Comparison of ENCODE assay signal across 1 mouse cellular context in the genomic region with DNA sequence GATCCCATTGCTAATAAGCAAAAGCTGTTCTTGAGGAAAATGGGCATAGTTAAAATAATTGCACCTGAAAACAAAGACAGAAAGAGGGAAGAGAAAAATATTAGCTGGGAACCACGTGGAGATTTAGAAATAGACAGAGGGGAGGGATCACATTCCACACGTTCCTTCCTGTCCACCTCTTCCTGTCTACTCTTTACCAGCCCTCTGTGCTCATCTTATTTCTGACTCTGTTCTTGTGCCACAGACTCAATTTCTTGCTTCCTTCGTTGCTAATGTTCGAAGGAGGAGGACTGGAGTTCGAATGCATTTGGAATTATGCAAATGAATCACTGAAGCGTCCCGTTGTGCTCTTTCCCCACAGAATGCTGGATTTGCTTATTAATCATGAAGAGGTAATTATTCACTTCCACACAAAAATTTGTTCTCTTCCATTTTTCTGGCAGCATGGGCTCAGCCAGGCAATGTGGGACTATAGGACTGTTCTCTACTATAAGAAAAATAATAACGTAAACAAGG.
TF ChIP-seq lines count a peak whose summit lies in the region.

No protein-coding gene starts in this region.

TF ChIP-seq in CH12.LX, 34 proteins besides CTCF, POLR2A, EP300 and RAD21 (continued from another document):
- TF ChIP-seq ZMIZ1 (IDR thresholded peaks at IDR 0.05; ENCODE audit: low read depth, low read length) = no peak
